Mouse (Mus musculus) gastrocnemius, postnatal 10 days (tissue): ENCODE results near the gene Disc1. TPM values are rescaled to one million over a fixed set of nuclear protein-coding genes. Genes with fewer than 3 reads are reported as not detected.

Source experiments
- DNase-seq: peaks from one replicate; pipeline ENCODE4 v3.0.0; 2021; ENCODE audit warnings: mixed read lengths
- long read RNA-seq, 2 experiments: library from polyadenylated mRNA; stranded (forward); transcript quantifications; one replicate each; pipeline ENCODE4 v2.0.0; 2021
- total RNA-seq, 2 experiments: library from RNA; stranded (reverse); gene quantifications; 2 replicates each; pipeline ENCODE4 v1.2.3; 2021

Disc1 gene
- 1 to 10 TPM; 2.6 to 4.0 TPM for total RNA-seq
- long read RNA-seq, experiment 1 = 0 reads
- long read RNA-seq, experiment 2 = 0 reads

DNA sequence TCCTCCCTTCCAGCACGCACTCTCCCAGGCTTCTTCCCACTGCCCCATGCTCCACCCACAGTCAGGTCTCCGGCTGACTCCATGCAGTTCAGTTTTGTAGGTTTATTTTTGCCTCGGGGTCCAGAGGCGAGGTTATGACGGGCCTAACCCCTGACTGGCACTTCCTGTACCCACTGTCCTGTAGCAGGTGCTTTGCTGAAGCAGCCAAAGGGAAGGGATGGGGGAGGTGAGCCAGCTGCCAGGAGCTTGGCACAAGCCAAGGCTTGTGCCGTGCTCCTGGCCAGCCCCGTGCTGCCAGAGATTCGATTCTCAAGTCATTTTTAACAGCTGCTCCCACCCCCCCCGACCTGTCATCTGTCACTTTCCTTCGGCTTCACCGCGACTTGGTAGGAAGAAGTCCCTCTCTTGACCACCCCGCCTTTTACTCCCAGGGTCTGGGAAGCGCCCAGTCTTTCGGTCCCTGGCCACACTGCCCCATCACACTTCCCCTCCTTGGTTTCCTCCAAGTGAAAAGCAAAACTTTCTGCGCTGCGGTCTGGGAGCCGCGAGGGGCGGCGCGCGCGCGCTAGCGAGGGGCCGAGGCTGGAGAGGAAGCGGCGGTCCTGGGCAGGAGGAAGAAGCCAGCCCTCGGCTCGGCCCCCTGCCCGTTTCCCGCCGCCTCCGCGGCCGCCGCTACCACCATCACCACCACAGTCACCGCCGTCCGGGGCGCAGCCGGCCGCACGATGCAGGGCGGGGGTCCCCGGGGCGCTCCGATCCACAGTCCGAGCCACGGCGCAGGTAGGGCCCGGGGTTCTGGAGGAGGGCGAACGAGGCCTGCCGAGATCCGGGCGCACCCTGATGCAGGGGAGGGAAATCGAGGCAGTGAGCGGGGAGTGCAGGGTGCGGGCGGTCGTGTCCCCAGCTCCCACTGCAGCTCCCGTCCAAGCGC, at the start of gene Disc1:
Disc1 (plus strand) TSS at position 691 of the 931 bp plus-strand sequence.
- peak; percentile 62 for DNase-seq

DNA sequence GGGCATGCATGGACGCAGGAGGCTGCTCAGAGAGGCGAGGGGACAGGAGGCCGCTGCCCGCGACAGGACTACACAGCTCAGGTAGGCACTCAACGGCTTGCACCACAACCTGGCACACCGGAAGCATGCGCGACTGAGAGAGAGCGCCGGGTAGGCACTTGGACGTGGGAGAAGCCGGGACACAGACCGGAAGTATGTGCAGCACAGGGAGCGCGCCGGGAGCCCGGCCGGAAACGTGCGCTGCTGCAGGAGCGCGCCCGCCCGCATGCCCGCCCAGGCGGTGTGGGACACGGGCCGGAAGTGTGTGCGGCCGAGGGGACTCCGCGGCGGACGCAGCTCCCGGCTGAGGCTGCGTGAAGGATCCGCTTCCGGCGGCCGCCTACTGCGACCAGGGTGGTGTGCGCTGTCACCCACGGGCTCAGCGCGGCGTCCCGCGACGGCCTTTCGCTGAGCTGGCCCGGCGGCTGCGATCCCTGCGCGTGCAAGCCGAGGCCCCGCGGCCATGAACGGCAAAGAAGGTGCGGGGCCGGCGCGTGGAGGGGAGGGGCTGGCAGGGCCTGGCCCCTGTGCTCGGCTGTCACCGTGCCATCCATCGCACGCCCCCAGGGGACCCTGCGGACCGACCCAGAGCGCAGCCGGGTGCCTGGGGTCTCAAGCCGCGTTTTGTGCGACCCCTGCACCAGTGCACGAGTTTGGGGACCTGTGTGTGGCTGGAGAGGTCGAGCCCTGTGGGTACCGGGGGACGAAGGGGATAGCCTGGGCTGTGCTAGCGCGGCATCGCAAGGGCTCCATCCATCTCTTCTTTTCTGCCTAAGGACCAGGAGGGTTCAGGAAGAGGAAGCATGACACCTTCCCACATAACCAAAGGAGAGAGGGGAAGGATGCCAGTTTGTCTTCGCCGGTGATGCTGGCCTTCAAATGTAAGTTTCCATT, 41.0 kb upstream of the Disc1 start, which contains the start of gene Tsnax:
Tsnax (plus strand) TSS at position 303 of the 933 bp plus-strand sequence.
- peak; percentile 92 for DNase-seq

DNA sequence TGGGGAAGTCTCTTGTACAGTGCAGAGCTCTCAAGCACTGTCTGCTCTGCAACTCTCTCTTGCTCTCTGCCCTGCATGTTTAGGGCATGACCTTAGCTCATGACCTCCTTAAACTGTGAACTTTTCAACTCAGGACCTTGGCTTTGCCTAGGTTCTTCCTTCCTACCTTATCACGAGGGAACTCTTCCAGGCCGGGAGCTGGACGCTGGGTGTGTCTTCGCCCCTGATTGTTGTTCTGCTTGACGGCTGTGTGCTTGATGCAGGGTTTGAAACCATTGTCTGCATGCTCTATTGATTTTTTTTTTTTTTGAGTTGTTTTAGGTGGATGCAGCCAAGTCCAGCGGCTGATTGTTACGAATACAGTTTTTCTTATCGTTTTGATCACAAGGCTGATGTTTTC, 29.9 kb upstream of the Disc1 start:
- no peak for DNase-seq

DNA sequence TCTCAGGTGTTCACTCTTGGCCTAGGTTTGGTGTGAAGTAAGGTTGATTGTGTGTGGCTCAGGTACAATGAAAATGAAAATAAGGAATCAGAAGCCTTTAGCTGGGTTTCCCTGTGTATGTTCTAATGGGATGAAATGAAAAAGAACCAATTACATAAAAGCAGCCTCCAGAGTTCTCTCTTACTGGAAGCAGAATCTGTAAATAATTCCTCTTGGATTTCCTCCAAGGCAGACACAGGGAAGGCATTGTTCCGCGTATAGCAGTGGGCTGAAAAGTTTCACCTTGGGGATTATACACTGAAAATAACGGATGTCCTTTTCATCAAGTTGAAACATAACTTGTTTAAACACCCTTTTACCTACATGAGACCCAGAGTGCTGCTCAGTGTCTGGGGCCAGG, 26.8 kb upstream of the Disc1 start:
- DNase-seq = no peak

DNA sequence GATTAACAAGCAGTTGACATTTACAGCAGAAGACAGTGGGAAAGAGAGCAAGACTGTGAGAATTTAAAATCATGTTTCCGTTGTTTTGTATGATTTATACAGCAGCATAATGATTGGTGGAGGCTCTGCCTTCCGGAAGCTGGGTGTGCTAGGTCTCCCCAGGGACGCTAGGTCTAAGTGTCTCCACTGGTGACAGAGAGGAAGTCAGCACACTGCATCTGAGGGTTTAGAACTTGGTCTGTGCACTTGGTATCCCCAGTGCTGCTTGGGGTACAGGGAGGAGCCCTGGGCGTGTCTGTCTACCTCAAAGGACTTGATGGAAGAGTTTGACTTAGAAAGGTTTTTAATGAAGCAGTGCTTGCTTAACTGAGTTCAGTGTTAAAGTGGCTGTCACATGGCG, 25.2 kb upstream of the Disc1 start:
- no peak for DNase-seq

DNA sequence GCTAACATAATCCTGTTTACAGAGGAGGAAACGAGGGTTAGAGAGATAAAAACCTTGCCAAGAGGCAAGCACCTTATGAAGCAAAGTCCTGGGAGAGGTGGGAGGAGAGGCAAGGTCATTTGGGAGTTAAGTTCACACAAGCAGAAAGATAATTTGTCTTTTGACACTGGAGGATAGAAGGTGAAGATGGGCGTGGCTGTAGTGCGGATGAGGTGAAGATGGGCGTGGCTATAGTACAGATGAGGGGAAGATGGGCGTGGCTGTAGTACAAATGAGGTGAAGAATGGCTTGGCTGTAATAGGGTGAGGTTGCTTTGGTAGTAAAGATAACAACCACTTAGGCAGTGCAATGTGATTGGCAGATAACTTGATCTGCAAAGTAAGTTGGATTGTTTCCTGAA, 22.7 kb upstream of the Disc1 start:
- DNase-seq = no peak

DNA sequence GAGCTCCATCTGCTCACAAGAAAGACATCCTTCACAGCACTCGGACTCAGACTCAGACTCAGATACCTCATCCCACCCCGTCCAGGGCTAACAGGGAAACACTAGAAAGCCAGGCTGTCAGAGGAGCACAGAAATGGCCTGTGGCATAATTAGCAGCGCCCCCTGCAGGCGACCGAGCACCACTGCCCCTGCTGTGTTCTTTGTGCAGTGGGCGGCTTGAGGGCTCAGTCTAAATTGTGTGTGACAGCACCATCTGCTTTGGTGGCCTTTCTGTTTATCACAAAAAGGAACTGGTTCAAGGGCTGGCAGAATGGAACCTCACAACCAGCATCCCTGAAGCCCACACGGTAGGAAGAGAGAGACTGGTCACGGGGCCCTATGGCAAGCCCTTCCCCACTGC, 19.3 kb upstream of the Disc1 start:
- DNase-seq = peak; percentile 89

DNA sequence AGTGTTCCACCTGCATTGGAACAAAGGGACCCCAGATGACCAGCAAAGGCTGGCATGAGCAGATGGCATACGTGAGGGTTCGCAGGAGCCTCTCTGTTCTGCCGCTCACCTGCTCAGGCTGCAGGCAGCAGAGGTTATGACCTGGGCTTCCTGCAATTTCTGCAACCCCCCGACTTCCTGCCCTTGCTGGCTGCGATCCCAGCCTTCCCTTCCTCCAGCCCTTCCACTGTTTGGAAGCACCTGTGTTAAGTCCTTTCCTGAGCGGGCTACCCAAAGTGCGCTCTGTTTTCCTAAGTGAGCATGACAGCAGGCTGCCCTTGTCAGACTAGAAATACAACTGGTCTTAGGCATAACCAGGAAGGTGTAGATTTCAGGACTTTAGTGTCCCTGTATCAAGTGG, 16.9 kb upstream of the Disc1 start:
- DNase-seq = no peak

DNA sequence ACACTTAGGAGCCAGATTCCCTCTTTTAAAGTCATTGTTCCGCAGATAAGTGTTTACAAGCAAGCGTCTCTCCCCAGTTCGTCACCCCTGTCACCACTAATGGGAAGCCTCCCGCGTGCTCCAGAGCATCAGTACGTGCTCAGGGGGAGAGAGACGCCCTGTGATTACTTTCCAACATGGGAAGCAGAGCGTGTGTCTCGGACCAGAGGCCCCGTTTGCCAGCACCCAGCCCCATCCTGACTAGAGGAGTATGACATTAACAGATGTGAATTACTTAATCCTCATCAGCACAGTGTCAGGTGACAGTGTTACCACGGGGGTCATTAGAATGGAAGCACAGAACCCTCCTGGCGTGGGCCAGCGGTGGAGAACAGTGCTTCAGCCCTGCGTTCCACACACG, 15.3 kb upstream of the Disc1 start:
- no peak for DNase-seq

DNA sequence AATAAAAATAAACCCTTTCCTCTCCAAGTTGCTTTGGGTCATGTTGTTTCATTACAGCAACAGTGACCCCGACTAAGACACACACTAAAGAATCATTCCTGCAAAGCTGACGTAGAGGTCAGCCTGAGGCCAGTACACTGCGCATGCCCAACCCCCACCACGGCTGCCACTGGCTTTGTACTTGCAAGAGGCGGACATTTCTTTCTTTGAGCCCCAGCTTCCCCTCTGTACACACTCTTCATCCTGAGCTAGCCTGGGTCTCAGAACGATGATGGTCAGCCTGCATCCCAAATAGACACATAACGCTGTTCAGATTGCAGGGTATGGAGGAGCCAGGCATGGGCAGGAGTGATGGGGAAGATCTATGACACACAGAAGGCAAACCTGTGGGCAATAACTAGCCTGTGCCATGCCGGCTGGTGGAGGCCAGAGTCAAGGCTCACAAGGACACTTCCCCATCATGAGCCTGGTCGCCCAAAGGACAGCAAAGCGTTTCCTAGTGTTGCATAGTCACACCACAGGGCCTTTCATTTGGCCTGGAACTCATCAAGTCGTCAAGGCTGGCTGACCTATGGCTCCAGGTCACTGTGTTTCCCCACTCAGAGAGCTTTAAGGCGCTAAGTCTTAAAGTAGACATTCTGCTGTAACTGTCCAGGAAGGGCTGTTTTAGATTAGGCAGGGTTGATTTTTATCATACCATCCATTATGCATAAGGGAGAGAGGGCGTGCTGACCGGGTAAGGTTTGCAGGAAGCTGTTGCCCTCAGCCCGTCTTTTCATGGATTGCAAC, 13.2 kb upstream of the Disc1 start:
- no peak for DNase-seq

DNA sequence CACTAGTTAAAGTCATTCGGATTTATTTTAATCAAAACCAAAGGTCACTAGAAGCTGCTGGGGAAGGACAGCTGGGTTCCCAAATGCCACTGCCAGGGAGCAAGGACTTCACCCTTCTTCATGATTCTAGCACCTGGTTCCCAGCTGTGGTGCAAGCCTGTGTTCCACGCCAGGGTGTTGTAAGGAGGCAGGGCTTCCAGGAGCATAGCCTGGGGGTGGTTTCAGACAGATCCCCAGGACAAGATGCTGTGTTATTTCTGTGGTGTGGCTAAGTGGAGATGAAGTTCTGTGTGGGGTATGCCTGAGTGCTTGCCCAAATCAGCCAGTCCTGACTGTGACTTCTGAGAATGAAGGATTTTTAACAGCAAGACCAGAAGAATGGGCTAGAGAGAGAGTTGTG, 12.5 kb upstream of the Disc1 start:
- no peak for DNase-seq

DNA sequence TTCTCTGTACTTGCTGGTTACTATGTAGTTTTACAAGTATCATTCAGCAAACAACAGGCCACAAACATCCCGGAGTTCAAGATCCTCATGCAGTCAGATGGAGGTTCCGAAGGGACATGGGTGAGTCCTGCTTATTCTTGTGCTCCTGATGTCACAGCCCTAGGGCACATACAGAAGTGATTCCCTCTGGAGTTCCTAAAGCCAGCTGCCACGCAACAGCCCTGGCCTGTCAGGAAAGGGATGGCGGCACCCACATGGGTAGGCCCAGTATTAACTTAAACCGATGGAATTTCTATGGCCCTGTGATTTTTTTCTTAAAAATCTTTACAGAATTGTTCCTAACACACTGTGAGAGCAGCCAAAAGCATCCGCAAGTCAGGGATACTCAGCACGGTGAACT, 10.6 kb upstream of the Disc1 start:
- no peak for DNase-seq

DNA sequence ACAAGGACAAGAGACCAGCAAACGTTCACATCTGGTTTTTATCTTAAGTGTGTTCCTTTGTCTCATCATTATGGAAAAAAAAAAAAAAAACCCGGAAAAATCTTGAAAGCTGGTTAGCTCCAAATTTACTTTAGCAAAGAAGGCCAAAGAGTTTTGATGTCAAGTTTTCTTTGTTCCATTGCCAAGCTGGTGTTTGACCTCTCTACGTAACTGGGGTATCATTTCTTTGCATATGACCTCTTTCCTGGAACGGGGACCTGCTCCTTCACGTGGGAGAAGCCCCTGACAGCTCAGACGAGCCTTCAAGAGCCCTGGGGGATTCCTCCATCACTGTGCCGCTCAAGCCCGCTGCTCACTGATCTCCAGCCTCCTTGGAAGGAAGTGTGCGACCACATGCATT, 10.1 kb upstream of the Disc1 start:
- no peak for DNase-seq

DNA sequence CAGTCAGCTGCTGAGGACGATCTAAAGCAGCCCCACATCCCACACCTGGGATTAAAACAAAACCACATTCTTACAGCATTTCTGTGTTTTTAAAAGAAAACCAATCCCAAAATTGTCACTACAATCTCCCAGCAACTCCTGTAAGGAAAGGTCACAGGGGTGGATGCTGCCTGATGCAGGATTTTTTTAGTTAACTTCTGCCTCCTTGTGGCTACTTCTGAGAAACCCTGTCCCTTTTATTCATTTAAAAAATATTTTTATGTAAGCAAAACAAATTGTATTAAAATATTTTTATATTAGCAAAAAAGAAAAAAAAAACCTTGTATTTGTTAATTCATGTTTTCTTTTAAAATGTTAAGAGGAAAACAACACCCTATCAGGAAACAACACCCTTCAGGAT, 8.2 kb upstream of the Disc1 start:
- DNase-seq = no peak

DNA sequence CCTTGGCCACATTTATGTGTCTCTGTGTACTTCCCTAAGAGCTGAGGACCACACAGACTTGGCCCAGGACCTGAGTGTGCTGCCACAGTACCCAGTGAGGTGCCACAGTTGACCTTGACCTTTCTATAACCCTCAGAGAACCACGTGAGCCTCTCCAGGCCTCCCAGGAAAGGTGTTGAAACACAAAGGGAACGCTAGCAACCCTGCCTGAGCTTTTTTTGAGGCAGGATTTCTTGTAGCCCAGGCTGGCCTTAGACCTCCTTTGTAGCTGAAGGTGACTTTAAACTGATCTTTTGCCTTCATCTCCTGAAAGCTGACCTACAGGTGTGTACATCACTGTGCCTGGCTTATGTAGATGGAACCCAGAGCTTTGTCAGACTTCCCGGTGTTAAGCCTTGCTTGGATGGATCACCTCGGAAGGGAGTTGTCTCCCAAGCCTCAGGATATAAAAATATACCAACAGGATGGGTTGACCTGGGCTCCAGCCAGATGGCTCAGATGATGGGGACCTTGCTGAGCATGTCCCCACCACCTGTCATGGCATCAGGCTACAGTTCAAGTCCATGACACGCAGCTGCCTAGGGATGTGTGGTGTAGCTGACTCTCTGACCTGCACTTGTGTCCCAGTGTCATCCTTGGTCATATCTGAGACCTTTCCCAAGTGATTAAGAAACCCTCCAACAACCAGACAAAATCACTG, 4.8 kb upstream of the Disc1 start:
- DNase-seq = no peak

DNA sequence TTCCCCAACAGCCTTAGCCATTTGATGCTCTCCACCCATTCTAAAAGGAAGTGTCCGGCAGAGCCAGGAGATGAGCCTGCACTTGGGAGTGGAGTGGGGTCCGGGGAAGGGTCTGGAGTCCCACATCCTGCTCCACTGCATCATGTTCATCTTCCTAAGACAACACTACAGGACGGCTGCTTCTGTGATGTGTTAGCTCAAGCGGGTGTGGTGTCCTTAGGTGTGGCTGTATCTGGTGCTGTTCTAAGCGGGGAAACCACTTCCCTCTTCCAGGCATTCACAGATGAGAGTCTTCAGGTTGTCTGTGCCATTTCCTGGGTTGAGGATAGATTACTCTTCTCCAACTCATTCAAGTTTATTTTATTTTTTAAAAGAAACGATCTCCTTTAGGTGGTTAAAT, 4.2 kb upstream of the Disc1 start:
- DNase-seq = no peak

DNA sequence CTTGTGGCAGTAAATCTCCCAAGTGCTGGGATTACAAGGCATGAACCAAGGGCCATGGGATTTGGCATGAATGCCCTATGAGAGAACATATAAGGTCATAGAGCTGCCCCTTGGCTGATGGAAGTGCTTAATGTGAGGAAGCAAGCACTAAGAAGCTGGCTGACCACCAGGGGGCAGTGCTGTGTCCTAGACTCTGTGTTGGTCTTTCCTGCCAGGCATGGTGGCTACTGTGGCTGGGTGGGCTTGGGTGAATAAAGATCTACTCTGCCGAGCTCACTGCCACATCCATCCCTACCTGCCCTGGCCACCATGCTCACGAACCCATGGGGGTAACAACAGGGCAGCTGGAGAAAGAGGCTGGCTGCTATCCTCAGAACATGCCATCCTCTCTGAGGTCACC, 2.0 kb upstream of the Disc1 start:
- DNase-seq = peak; percentile 87

DNA sequence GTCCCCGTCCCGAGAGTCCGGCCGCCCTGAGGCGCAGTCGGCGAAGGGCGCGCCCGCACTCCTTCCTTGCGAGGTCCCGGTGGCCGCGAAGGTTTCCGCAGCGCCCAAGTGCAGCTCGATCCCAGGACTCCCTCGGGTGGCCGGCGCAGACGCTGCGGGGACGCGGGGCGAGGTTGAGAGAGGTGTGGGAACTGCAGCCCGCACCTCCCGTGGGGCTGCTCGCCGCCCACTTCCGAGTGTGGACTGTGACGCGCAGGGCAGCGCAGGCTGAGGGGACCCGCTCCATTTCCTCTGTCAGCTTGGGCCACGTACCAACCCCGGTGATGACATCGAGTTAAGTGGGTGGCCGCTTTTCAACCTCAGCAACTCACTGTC, 428 bp downstream of the Disc1 start:
- DNase-seq = peak; percentile 53

DNA sequence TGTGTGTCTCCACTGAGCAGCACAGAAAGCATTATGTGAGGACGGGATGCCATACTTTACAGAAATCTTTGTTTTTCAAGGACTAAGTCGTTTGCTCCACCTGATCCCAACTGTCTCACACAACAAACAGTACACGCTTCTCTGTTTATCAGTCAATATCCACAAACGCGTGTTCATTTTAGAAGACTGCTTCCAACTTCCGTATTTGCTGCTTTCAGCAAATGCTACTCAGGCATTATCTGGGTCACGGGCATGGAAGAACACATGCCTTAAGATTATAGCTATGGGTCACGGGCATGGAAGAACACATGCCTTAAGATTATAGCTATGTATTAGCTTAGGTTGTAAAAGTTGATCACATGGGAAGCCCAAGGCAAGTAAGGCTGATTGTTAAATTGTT, 6.9 kb downstream of the Disc1 start:
- DNase-seq = no peak

DNA sequence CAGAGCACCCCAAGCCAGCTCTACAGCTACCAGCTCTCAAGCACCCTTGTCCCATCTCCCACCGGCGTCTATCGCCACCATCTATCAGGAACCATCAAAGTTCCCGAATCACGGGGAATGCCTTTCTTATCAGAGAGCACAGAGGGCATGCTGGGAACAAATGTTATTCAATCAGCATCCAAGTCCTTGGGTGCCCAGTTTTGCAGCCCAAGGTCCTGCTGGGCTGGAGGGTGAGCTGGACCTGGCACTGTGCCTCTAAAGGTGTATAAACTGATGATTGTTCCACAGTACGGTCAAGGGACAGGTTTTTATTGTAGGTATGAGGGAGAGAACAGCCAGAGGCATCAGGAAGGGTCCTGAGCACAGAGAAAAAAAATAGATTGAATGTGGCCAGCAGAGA, 11.6 kb downstream of the Disc1 start:
- no peak for DNase-seq

DNA sequence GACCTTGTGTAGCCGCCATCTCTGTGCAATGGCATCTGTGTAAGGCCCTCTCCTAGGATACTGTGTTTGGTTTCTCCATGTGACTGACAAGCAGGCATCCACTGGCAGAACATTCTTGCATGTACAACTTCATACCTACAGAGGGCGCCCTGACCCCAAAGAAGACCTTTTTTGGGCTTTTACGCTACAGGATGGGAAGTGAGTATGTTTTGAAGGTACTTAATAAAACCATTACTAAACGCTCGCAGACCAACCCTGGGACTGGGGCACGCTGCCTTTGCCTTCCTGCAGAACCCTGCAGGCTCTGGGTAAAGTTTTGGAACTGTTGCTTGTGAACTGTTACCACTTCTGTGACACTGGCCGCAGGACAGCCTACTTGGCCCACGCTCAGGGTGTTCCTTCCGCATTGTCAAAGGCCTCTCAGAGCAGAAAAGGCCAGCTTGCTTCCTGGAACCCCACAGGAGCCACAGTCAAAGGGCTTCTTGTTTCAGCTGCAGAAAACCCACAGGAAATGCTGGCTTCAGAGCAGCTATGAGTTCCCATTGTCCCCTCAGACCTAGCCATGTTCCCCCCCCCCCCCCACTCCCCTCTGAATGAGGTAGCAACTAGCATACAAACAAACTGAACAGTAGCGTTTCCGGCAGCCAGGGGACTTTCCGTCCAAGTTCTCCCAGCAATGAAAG, 13.1 kb downstream of the Disc1 start:
- DNase-seq = peak; percentile 45
